1 mouse cellular context compared by ENCODE assay signal in genomic region chr1:133753325-133753724, GRCm38 (mm10).
TF ChIP-seq lines count a peak whose summit lies in the region.

No protein-coding gene starts in this region.

TF ChIP-seq in CH12.LX, 34 proteins besides CTCF, POLR2A, EP300 and RAD21 (continued from another document):
- no peak for TF ChIP-seq PAX5 (IDR thresholded peaks at IDR 0.05; ENCODE audit: low read length)
- TF ChIP-seq MAX (IDR thresholded peaks at IDR 0.05; ENCODE audit: low read length), result peak; percentile 73; the same call in 1 of the 2 replicates
- no peak for TF ChIP-seq UBTF (IDR thresholded peaks at IDR 0.05; ENCODE audit: low read depth, low read length)
- no peak for TF ChIP-seq CHD1 (IDR thresholded peaks at IDR 0.05; ENCODE audit: low read depth, low read length)
- no peak for TF ChIP-seq MYC (IDR thresholded peaks at IDR 0.05; ENCODE audit: low read depth, low read length)
- no peak for TF ChIP-seq USF2 (conservative IDR thresholded peaks at IDR 0.05; ENCODE audit: low read depth, low read length)
- TF ChIP-seq ZMIZ1 (IDR thresholded peaks at IDR 0.05; ENCODE audit: low read depth, low read length), result no peak; the same call in 1 of the 2 replicates
- TF ChIP-seq NRF1 (IDR thresholded peaks at IDR 0.05; ENCODE audit: low read depth, low read length), result no peak
- TF ChIP-seq JUND (conservative IDR thresholded peaks at IDR 0.05; ENCODE audit: low read depth, low read length), result peak; percentile 65
- TF ChIP-seq RCOR1 (conservative IDR thresholded peaks at IDR 0.05; ENCODE audit: low read depth, low read length), result no peak
- TF ChIP-seq JUN (IDR thresholded peaks at IDR 0.05; ENCODE audit: insufficient read depth, low read depth, low read length), result no peak
- TF ChIP-seq HCFC1 (IDR thresholded peaks at IDR 0.05; ENCODE audit: low read depth, low read length), result peak; percentile 95
- TF ChIP-seq NELFE (IDR thresholded peaks at IDR 0.05; ENCODE audit: low read depth, low read length), result peak; percentile 65
- peak; percentile 81 for TF ChIP-seq IRF4 (IDR thresholded peaks at IDR 0.05; ENCODE audit: low read depth, low read length)
- TF ChIP-seq ETS1 (conservative IDR thresholded peaks at IDR 0.05; ENCODE audit: low read depth, low read length), result no peak
- no peak for TF ChIP-seq POLR2AphosphoS2 (IDR thresholded peaks at IDR 0.05; ENCODE audit: low read depth, low read length)
- no peak for TF ChIP-seq SMC3 (IDR thresholded peaks at IDR 0.05; ENCODE audit: low read depth, low read length)
- TF ChIP-seq BHLHE40 (IDR thresholded peaks at IDR 0.05; ENCODE audit: low read depth, low read length), result no peak
- peak; percentile 59 for TF ChIP-seq ELF1 (IDR thresholded peaks at IDR 0.05; ENCODE audit: low read depth, low read length)
- TF ChIP-seq GABPA (IDR thresholded peaks at IDR 0.05; ENCODE audit: insufficient replicate concordance, low read depth, low read length), result no peak; the same call in 1 of the 2 replicates
